Mouse (Mus musculus): ENCODE data around the gene Luzp2.

DNA sequence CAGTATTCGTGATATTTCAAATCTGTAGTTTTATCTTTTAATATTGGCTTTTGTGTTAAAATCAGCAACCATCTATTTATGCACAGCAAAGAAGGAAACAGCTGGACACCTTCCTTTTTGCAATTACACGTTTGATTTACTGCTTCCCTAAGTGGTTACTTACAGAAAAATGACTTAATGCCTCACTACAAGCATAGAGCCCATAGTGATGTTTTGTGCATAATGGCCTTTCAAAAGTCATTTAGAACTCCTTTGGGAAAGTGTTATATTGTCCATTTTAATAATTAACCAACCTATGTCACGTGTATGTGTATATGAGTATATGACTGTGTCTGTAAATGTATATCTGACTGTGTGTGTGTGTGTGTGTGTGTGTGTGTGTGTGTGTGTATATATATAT lies 63.3 kb downstream of the Luzp2 start:
- no peak for TF ChIP-seq CTCF (IDR thresholded peaks at IDR 0.05; ENCODE audit: insufficient read depth, low read depth, low read length)
- TF ChIP-seq POLR2A (IDR thresholded peaks at IDR 0.05; ENCODE audit: insufficient read depth, low read depth, low read length), result no peak

All from olfactory bulb, adult 2 months (tissue).